Mouse (Mus musculus) MEL (cell line): ENCODE data around the gene Ckmt2. TPM values are rescaled to one million over a fixed set of nuclear protein-coding genes. Genes with fewer than 3 reads are reported as not detected.

ENCODE experiments used
- DNase-seq: peaks from one replicate; pipeline ENCODE4 v3.0.0; 2011; ENCODE audit warnings: low read depth, low spot score
- H3K27ac ChIP-seq: 2 replicates; pipeline ENCODE4 v1.5.1; 2012; ENCODE audit warnings: low read depth, mild to moderate bottlenecking, control low read depth, low read length, moderate library complexity; ENCODE audit not compliant: control insufficient read depth
- H3K27me3 ChIP-seq, 2 experiments: fragments of 150-350 bp in 1 of 2; sonication (generic) in 1 of 2; 2 replicates each; pipeline ENCODE4 v1.6.1; 2012; ENCODE audit warnings: low read length in 2 of 2, mild to moderate bottlenecking in 2 of 2, improper control_type of control experiment in 1 of 2, moderate library complexity in 1 of 2; ENCODE audit not compliant: insufficient read depth in 2 of 2, control insufficient read depth in 1 of 2
- H3K36me3 ChIP-seq, 2 experiments: 2 replicates each; pipeline ENCODE4 v1.6.1; 2012 to 2014; ENCODE audit warnings: low read length in 2 of 2, improper control_type of control experiment in 1 of 2, inconsistent platforms in 1 of 2, mild to moderate bottlenecking in 1 of 2; ENCODE audit not compliant: insufficient read depth in 2 of 2, control insufficient read depth in 1 of 2
- H3K4me1 ChIP-seq, 2 experiments: fragments of 150-350 bp in 1 of 2; sonication (generic) in 1 of 2; 2 replicates each; pipeline ENCODE4 v1.6.1; 2012; ENCODE audit warnings: low read length in 2 of 2, improper control_type of control experiment in 1 of 2, mild to moderate bottlenecking in 1 of 2; ENCODE audit not compliant: insufficient read depth in 2 of 2, control insufficient read depth in 1 of 2
- H3K4me3 ChIP-seq, 2 experiments: fragments of 150-350 bp in 1 of 2; sonication (generic) in 1 of 2; 2 replicates each; pipeline ENCODE4 v1.5.1; 2012; ENCODE audit warnings: low read depth in 2 of 2, low read length in 2 of 2, mild to moderate bottlenecking in 2 of 2, moderate library complexity in 2 of 2, control low read depth in 1 of 2, improper control_type of control experiment in 1 of 2; ENCODE audit not compliant: control insufficient read depth in 1 of 2, insufficient read depth in 1 of 2
- H3K79me2 ChIP-seq: 2 replicates; pipeline ENCODE4 v1.6.1; 2012; ENCODE audit warnings: mild to moderate bottlenecking, low read length, moderate library complexity; ENCODE audit not compliant: control insufficient read depth, poor library complexity, insufficient read depth
- H3K9ac ChIP-seq: 2 replicates; pipeline ENCODE4 v1.6.1; 2012; ENCODE audit warnings: low read depth, mild to moderate bottlenecking, control low read depth, low read length, moderate library complexity; ENCODE audit not compliant: control insufficient read depth, poor library complexity, severe bottlenecking
- H3K9me3 ChIP-seq: fragments of 150-350 bp; sonication (generic); replicated peaks from 2 replicates; pipeline ENCODE4 v1.6.1; 2012; ENCODE audit warnings: mild to moderate bottlenecking, low read length, improper control_type of control experiment, moderate library complexity; ENCODE audit not compliant: insufficient read depth
- BHLHE40 ChIP-seq: IDR thresholded peaks from 2 replicates; pipeline ENCODE4 v1.6.1; 2012; ENCODE audit warnings: low read depth, mild to moderate bottlenecking, inconsistent platforms, low read length, improper control_type of control experiment, borderline replicate concordance
- CHD1 ChIP-seq: IDR thresholded peaks from 2 replicates; pipeline ENCODE4 v1.6.1; 2012; ENCODE audit warnings: low read depth, mild to moderate bottlenecking, inconsistent platforms, low read length, improper control_type of control experiment
- CHD2 ChIP-seq: IDR thresholded peaks from 2 replicates; pipeline ENCODE4 v1.6.1; 2011; ENCODE audit warnings: low read length, improper control_type of control experiment
- CTCF ChIP-seq, 3 experiments: IDR thresholded peaks in 2 of 3; conservative IDR thresholded peaks in 1 of 3; 2 replicates each; pipeline ENCODE4 v1.5.1; 2011 to 2012; ENCODE audit warnings: low read length in 3 of 3, low read depth in 2 of 3, mild to moderate bottlenecking in 2 of 3, improper control_type of control experiment in 1 of 3, inconsistent platforms in 1 of 3, mixed read lengths in 1 of 3, moderate library complexity in 1 of 3; ENCODE audit not compliant: control insufficient read depth in 1 of 3, insufficient read depth in 1 of 3, poor library complexity in 1 of 3, severe bottlenecking in 1 of 3
- HCFC1 ChIP-seq: IDR thresholded peaks from 2 replicates; pipeline ENCODE4 v1.6.1; 2012; ENCODE audit warnings: low read depth, mild to moderate bottlenecking, inconsistent platforms, low read length, improper control_type of control experiment, moderate library complexity
- JUND ChIP-seq: IDR thresholded peaks from 2 replicates; pipeline ENCODE4 v1.6.1; 2011; ENCODE audit warnings: low read depth, mild to moderate bottlenecking, improper control_type of control experiment, low read length
- MAFK ChIP-seq: IDR thresholded peaks from 2 replicates; pipeline ENCODE4 v1.6.1; 2011; ENCODE audit warnings: low read depth, mild to moderate bottlenecking, low read length, improper control_type of control experiment, borderline replicate concordance
- MAX ChIP-seq: IDR thresholded peaks from 2 replicates; pipeline ENCODE4 v1.6.1; 2011; ENCODE audit warnings: low read length, improper control_type of control experiment
- MEF2A ChIP-seq: IDR thresholded peaks from 2 replicates; pipeline ENCODE4 v1.6.1; 2014; ENCODE audit warnings: low read depth, mild to moderate bottlenecking, inconsistent platforms, low read length, improper control_type of control experiment; ENCODE audit not compliant: poor library complexity, insufficient replicate concordance, severe bottlenecking; ENCODE audit errors: extremely low read depth
- MXI1 ChIP-seq: IDR thresholded peaks from 2 replicates; pipeline ENCODE4 v1.6.1; 2011; ENCODE audit warnings: mild to moderate bottlenecking, low read depth, low read length, improper control_type of control experiment
- MYC ChIP-seq: IDR thresholded peaks from 2 replicates; pipeline ENCODE4 v1.6.1; 2011; ENCODE audit warnings: low read depth, mild to moderate bottlenecking, low read length, improper control_type of control experiment, moderate library complexity
- NRF1 ChIP-seq: IDR thresholded peaks from 2 replicates; pipeline ENCODE4 v1.6.1; 2014; ENCODE audit warnings: low read depth, mild to moderate bottlenecking, inconsistent platforms, low read length, improper control_type of control experiment, moderate library complexity; ENCODE audit not compliant: poor library complexity, insufficient read depth, severe bottlenecking
- POLR2AphosphoS2 ChIP-seq: IDR thresholded peaks from 2 replicates; pipeline ENCODE4 v1.6.1; 2011; ENCODE audit warnings: low read length, improper control_type of control experiment
- RAD21 ChIP-seq: IDR thresholded peaks from 2 replicates; pipeline ENCODE4 v1.6.1; 2011; ENCODE audit warnings: mild to moderate bottlenecking, low read depth, low read length, improper control_type of control experiment
- RCOR1 ChIP-seq: IDR thresholded peaks from 2 replicates; pipeline ENCODE4 v1.6.1; 2012; ENCODE audit warnings: low read depth, mild to moderate bottlenecking, inconsistent platforms, low read length, improper control_type of control experiment
- SIN3A ChIP-seq: IDR thresholded peaks from 2 replicates; pipeline ENCODE4 v1.6.1; 2012; ENCODE audit warnings: low read length, improper control_type of control experiment, inconsistent platforms
- SMC3 ChIP-seq: IDR thresholded peaks from 2 replicates; pipeline ENCODE4 v1.6.1; 2011; ENCODE audit warnings: low read depth, low read length, improper control_type of control experiment
- TBP ChIP-seq: IDR thresholded peaks from 2 replicates; pipeline ENCODE4 v1.8.0; 2011; ENCODE audit warnings: low read depth, low read length, improper control_type of control experiment
- USF2 ChIP-seq, 2 experiments: IDR thresholded peaks; 2 replicates each; pipeline ENCODE4 v1.6.1; 2011 to 2012; ENCODE audit warnings: improper control_type of control experiment in 2 of 2, low read length in 2 of 2, borderline replicate concordance in 1 of 2, inconsistent platforms in 1 of 2, low read depth in 1 of 2, mild to moderate bottlenecking in 1 of 2; ENCODE audit not compliant: insufficient read depth in 1 of 2
- ZC3H11A ChIP-seq: IDR thresholded peaks from 2 replicates; pipeline ENCODE4 v1.6.1; 2012; ENCODE audit warnings: low read depth, mild to moderate bottlenecking, inconsistent platforms, low read length, improper control_type of control experiment
- ZKSCAN1 ChIP-seq: IDR thresholded peaks from 2 replicates; pipeline ENCODE4 v1.6.1; 2012; ENCODE audit warnings: low read depth, mild to moderate bottlenecking, inconsistent platforms, low read length, improper control_type of control experiment, moderate library complexity
- polyA plus RNA-seq, 2 experiments: library from polyadenylated mRNA; stranded (reverse) in 1 of 2; unstranded in 1 of 2; fragments of >175 nt in 1 of 2; fragments of >200 nt in 1 of 2; gene quantifications; 2 replicates each; pipeline versions ENCODE4 v1.2.1 to v1.2.4; 2012; ENCODE audit warnings: low replicate concordance in 2 of 2, low read depth in 1 of 2; ENCODE audit not compliant: insufficient read length in 2 of 2, insufficient read depth in 1 of 2, missing spikeins in 1 of 2
- total RNA-seq: library from RNA; depleted of rRNA; stranded (reverse); fragments of 300-350 nt; gene quantifications from 2 replicates; pipeline ENCODE4 v1.2.3, GENCODE M21; 2012

Gene Ckmt2
- total and polyA plus RNA-seq, 3 experiments, result not detected

DNA sequence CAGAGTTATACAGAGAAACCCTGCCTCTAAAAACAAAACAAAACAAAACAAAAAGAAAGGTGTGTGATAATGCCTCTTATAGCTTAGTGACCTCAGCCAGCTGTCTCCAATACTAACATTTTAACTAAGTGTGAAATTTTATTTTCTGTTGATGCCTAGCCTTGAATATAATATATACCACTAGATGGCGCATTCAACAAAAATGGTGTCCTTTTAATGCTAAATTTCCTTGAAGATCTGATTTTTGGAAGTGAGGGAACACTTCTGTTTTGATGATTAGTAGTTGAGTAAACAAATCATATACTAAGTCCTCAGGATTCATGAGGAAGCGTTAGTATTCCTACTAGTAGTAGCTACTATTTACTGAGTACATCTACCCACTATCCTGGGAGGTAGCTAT, 67.2 kb downstream of the Ckmt2 start:
- no peak overlapping the region for H3K4me3 ChIP-seq
- TF ChIP-seq RAD21, result peak; percentile 49
- no peak for TF ChIP-seq MXI1
- peak; percentile 68 for TF ChIP-seq SMC3
- no peak for TF ChIP-seq MAX
- TF ChIP-seq RCOR1, result no peak
- no peak for TF ChIP-seq ZKSCAN1
- peak; percentile 31; the same call in 1 of the 2 replicates for TF ChIP-seq HCFC1
- TF ChIP-seq CTCF (IDR thresholded peaks at IDR 0.05 in 2 of 3, conservative IDR thresholded peaks at IDR 0.05 in 1 of 3; ENCODE audit: control insufficient read depth in 1 of 3, insufficient read depth in 1 of 3, low read depth in 2 of 3, low read length in 3 of 3, poor library complexity in 1 of 3, severe bottlenecking in 1 of 3), result peak; percentile 26 to 72 (median 53); a peak in 5 of 6 replicates
- no peak for TF ChIP-seq MEF2A
- TF ChIP-seq USF2 (IDR thresholded peaks at IDR 0.05; ENCODE audit: borderline replicate concordance in 1 of 2, insufficient read depth in 1 of 2, low read depth in 1 of 2, low read length in 2 of 2), result no peak
- no peak for TF ChIP-seq MAFK
- no peak for TF ChIP-seq CHD1
- TF ChIP-seq MYC, result 0 out of 2 replicates have a peak, but pooled peaks have one; percentile 34
- no peak for TF ChIP-seq NRF1
- TF ChIP-seq POLR2AphosphoS2, result no peak
- no peak for TF ChIP-seq JUND
- 0 out of 2 replicates have a peak, but pooled peaks have one; percentile 11 for TF ChIP-seq BHLHE40
- no peak for TF ChIP-seq CHD2
- peak; percentile 51; the same call in 1 of the 2 replicates for TF ChIP-seq SIN3A
- TF ChIP-seq ZC3H11A, result peak; percentile 30; the same call in 1 of the 2 replicates
- TF ChIP-seq TBP, result 0 out of 2 replicates have a peak, but pooled peaks have one; percentile 13
- TF ChIP-seq, all 39 proteins: peak for 9
- Histone ChIP-seq H3K4me1 (peaks cover 0 to 6% of the 10 kb centered on the region in 2 experiments; a peak in 1 of 4 replicates), H3K79me2 (peaks cover 23% of the 10 kb centered on the region), H3K9me3 (no peaks in the 10 kb centered on the region), H3K36me3 (peaks cover 6 to 16% of the 10 kb centered on the region in 2 experiments; a peak in 3 of 4 replicates), H3K27me3 (no peaks in the 10 kb centered on the region), H3K9ac (no peak overlapping the region), H3K27ac (no peak overlapping the region)
- peak; percentile 74 for DNase-seq
